Mouse (Mus musculus): ENCODE measurements around the gene Gm10271.

GRCm38 (mm10) chr10:116922161-116922560 lies 50.2 kb downstream of the Gm10271 start:
- TF ChIP-seq CTCF (IDR thresholded peaks at IDR 0.05; ENCODE audit: extremely low read depth, insufficient read depth, low read length) = no peak
- TF ChIP-seq POLR2A (IDR thresholded peaks at IDR 0.05; ENCODE audit: extremely low read depth, insufficient read depth, low read length) = no peak
